Mouse (Mus musculus): ENCODE measurements around the gene Klrg2.

- no peak for TF ChIP-seq POLR2A (IDR thresholded peaks at IDR 0.05; ENCODE audit: control insufficient read depth, low read depth, low read length)
- no peak for TF ChIP-seq CTCF (IDR thresholded peaks at IDR 0.05; ENCODE audit: control insufficient read depth, insufficient read depth, insufficient replicate concordance, low read depth, low read length)
Observed at GRCm38 (mm10) chr6:38581711-38582110, 55.3 kb downstream of the Klrg2 start.
